Mouse (Mus musculus): ENCODE measurements around the gene Usp31.

- TF ChIP-seq CTCF (IDR thresholded peaks at IDR 0.05; ENCODE audit: borderline replicate concordance, control insufficient read depth, extremely low read depth, insufficient read depth, low read length, poor library complexity), result no peak
- TF ChIP-seq POLR2A (IDR thresholded peaks at IDR 0.05; ENCODE audit: control insufficient read depth, extremely low read depth, insufficient read depth, low read length, poor library complexity), result no peak
These were observed 48.2 kb downstream of the Usp31 start for GRCm38 (mm10) chr7:121658866-121659265.
